Mouse (Mus musculus): ENCODE data around the gene Cryba4.

Cryba4 gene

GRCm38 (mm10) chr5:112252400-112252799, at the start of gene Cryba4:
Gene Cryba4 (minus strand): TSS chr5:112252518.
- no peak for DNase-seq

GRCm38 (mm10) chr5:112301694-112302093, 49.4 kb upstream of the Cryba4 start:
- no peak for DNase-seq

- DNase-seq = no peak
These were observed 48.5 kb upstream of the Cryba4 start for GRCm38 (mm10) chr5:112300721-112301308.

GRCm38 (mm10) chr5:112300112-112300511, 47.8 kb upstream of the Cryba4 start:
- DNase-seq = no peak

GRCm38 (mm10) chr5:112299399-112299798, 47.1 kb upstream of the Cryba4 start:
- no peak for DNase-seq

- DNase-seq = no peak
These were observed 46.1 kb upstream of the Cryba4 start for GRCm38 (mm10) chr5:112298226-112298988.

GRCm38 (mm10) chr5:112297257-112297656, 44.9 kb upstream of the Cryba4 start:
- no peak for DNase-seq

GRCm38 (mm10) chr5:112296404-112297181, 44.3 kb upstream of the Cryba4 start:
- DNase-seq = no peak

GRCm38 (mm10) chr5:112295564-112295963, 43.2 kb upstream of the Cryba4 start:
- DNase-seq = no peak

GRCm38 (mm10) chr5:112295162-112295561, 42.8 kb upstream of the Cryba4 start:
- DNase-seq = no peak

GRCm38 (mm10) chr5:112294696-112295095, 42.4 kb upstream of the Cryba4 start:
- no peak for DNase-seq

GRCm38 (mm10) chr5:112293800-112294199, 41.5 kb upstream of the Cryba4 start:
- no peak for DNase-seq

GRCm38 (mm10) chr5:112292343-112292980, 40.1 kb upstream of the Cryba4 start:
- DNase-seq = no peak

- peak in 1 of 2 experiments; percentile 71 for DNase-seq
These were observed 39.5 kb upstream of the Cryba4 start for GRCm38 (mm10) chr5:112291866-112292265.

- no peak for DNase-seq
These were observed 38.2 kb upstream of the Cryba4 start for GRCm38 (mm10) chr5:112290536-112290880.

GRCm38 (mm10) chr5:112289819-112290535, 37.7 kb upstream of the Cryba4 start:
- DNase-seq = no peak

GRCm38 (mm10) chr5:112289236-112289635, 36.9 kb upstream of the Cryba4 start:
- DNase-seq = no peak

- DNase-seq = no peak
These were observed 36.1 kb upstream of the Cryba4 start for GRCm38 (mm10) chr5:112288193-112289141.

GRCm38 (mm10) chr5:112287652-112288051, 35.3 kb upstream of the Cryba4 start:
- DNase-seq = no peak

- peak; percentile 58 to 60 for DNase-seq
These were observed 34.8 kb upstream of the Cryba4 start for GRCm38 (mm10) chr5:112286984-112287641.

- peak in 1 of 2 experiments; percentile 31 for DNase-seq
These were observed 34.3 kb upstream of the Cryba4 start for GRCm38 (mm10) chr5:112286608-112286983.
